Mouse (Mus musculus) olfactory bulb, adult 2 months (tissue): Measurements from ENCODE around the gene Zdhhc14. TPM values are rescaled to one million over a fixed set of nuclear protein-coding genes. Genes with fewer than 3 reads are reported as not detected.

ENCODE experiments used
- H3K27ac ChIP-seq: fragments of 200-500 bp; 2 replicates; pipeline ENCODE4 v1.5.1; 2012; ENCODE audit warnings: low read depth, low read length; ENCODE audit not compliant: insufficient read depth
- H3K4me1 ChIP-seq: fragments of 200-500 bp; 2 replicates; pipeline ENCODE4 v1.6.1; 2012; ENCODE audit warnings: low read length; ENCODE audit not compliant: control insufficient read depth, insufficient read depth
- H3K4me3 ChIP-seq: fragments of 200-500 bp; 2 replicates; pipeline ENCODE4 v1.5.1; 2012; ENCODE audit warnings: mild to moderate bottlenecking, low read depth, low read length, moderate library complexity; ENCODE audit not compliant: insufficient read depth
- CTCF ChIP-seq: fragments of 200-500 bp; IDR thresholded peaks from 2 replicates; pipeline ENCODE4 v1.5.1; 2012; ENCODE audit warnings: low read depth, mild to moderate bottlenecking, low read length, moderate library complexity; ENCODE audit not compliant: insufficient read depth
- POLR2A ChIP-seq: fragments of 200-500 bp; IDR thresholded peaks from 2 replicates; pipeline ENCODE4 v1.6.1; 2012; ENCODE audit warnings: mild to moderate bottlenecking, low read depth, low read length, moderate library complexity; ENCODE audit not compliant: insufficient read depth
- WGBS: fragments of 180-500 bp; shearing (Covaris S2); methylation state at CpG from one replicate; pipeline ENCODE4 v1.1.7; 2018; 5-methylcytosine and 5-hydroxymethylcytosine counted together
- polyA plus RNA-seq: library from polyadenylated mRNA; stranded (reverse); fragments of >200 nt; gene quantifications from 2 replicates; pipeline ENCODE4 v1.2.4, GENCODE M21; 2012; ENCODE audit warnings: low replicate concordance; ENCODE audit not compliant: missing spikeins, insufficient read depth, insufficient read length

The Zdhhc14 gene
- not detected in 2 replicates for polyA plus RNA-seq

DNA sequence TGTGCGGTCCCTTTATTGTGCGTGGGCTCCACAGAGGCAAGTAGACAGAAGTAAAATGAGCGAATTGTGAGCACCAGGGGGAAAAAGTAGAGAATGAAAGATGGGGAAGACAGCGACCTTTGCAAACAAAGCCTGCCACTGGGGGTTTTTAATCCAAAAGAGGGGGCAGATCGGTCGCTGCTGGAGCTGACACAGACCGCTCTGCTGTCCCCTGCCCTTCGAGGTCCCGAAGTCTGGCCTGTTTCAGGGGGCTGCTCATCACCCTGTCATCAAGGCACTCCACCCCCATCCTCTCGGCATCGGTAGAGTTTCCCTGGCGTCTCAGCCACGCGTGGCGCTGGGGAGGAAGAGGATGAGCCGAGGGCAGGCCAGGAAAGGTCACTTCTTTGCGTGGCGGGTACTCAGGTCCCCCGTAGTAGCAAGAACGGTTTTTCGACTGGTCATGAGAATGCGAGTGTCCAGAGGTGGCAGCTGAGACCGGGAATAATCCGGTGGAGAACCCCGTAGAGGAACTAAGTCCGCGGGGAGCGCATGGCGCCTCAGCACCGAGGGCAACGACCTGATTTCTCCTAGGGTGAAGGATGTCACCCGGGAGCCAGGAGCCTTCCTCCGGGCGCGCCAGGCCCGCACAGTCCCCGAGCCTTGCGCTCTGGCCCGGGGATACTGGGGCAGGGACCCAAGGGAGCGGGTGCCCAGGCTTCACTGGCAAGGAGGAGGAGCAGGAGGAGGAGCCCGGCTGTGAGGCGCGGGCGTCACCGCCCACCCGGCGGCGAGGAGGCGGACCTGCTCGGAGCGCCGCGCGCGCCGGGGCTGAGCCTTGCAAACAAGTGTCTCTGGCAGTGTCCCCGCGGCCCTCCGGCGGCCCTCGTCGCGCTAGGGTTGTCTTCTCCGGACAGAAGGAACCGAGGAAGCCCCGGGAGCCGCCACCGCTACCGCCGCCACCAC, at the start of gene Zdhhc14:
Gene Zdhhc14 (plus strand): TSS at position 757 of the 945 bp plus-strand sequence.
- peak; percentile 68; the same call in 1 of the 2 replicates for TF ChIP-seq POLR2A
- no peak for TF ChIP-seq CTCF
- Histone ChIP-seq H3K27ac (peak within 1 kb of the TSS; percentile 92), H3K4me3 (peak within 1 kb of the TSS; percentile 87), H3K4me1 (peaks cover 6% of the 10 kb centered on the region; the same call in 1 of the 2 replicates)
- WGBS, result under 1% methylated on average over 70 of the region's 70 CpGs

DNA sequence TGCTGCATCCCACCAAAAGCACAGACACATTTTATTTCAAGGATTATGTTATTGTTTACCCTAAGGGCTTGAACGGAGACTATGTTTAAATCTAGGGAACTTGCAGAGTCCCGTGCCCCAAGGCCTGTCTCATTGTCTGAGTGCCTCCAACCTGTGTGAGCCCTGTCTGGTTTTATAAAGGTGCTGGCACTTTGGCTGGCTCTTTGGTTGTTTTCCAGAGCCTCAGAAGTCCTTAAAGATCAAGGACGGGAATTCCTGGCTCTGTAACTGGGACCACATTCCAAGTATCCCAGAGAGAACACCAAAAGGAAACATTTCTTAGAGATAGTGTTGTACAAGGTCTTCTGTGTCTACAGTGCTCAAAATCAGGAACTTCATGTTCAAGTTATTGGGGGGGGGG, 49.1 kb upstream of the Zdhhc14 start:
- H3K27ac ChIP-seq, result no peak overlapping the region
- H3K4me3 ChIP-seq, result no peak overlapping the region
- peaks cover 2% of the 10 kb centered on the region for H3K4me1 ChIP-seq
- TF ChIP-seq CTCF (no peak), POLR2A (no peak)
- WGBS, result 62% methylated on average over 3 of the region's 3 CpGs

GRCm38 (mm10) chr17:5443751-5444150, 48.6 kb upstream of the Zdhhc14 start:
- no peak for TF ChIP-seq POLR2A
- no peak for TF ChIP-seq CTCF
- Histone ChIP-seq H3K27ac (no peak overlapping the region), H3K4me3 (no peak overlapping the region), H3K4me1 (peaks cover 2% of the 10 kb centered on the region)
- 49% methylated on average over 5 of the region's 5 CpGs for WGBS

DNA sequence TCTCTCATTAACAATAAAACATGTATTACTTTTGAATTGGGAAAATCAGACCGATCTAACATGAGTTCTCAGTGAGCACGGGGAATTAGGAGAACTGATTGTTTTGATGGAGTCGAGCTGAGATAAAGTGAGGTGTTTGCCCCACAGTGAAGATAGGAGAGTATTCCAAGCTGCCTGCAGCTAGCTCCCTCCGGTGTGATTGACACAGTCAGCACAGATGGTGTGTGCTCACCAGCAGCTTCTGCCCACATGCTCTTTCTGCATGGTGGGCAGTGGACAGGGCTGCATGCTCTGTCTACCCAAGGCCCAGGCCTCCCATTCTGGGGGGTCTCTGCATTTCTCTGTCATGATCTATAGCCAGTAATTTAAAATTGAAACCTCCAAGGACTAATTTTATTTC, 38.7 kb upstream of the Zdhhc14 start:
- H3K27ac ChIP-seq, result no peak overlapping the region
- no peak overlapping the region for H3K4me3 ChIP-seq
- TF ChIP-seq POLR2A (no peak), CTCF (no peak)
- WGBS, result 87% methylated on average over 4 of the region's 4 CpGs
- H3K4me1 ChIP-seq, result no peaks in the 10 kb centered on the region

- WGBS, result 93% methylated on average over 2 of the region's 2 CpGs
- Histone ChIP-seq H3K27ac (no peak overlapping the region), H3K4me1 (no peaks in the 10 kb centered on the region), H3K4me3 (no peak overlapping the region)
- TF ChIP-seq POLR2A (no peak), CTCF (no peak)
Observed at GRCm38 (mm10) chr17:5463912-5464311, 28.4 kb upstream of the Zdhhc14 start.

GRCm38 (mm10) chr17:5466736-5467135, 25.6 kb upstream of the Zdhhc14 start:
- TF ChIP-seq POLR2A, result no peak
- TF ChIP-seq CTCF, result no peak
- Histone ChIP-seq H3K4me1 (no peaks in the 10 kb centered on the region; the same call in 1 of the 2 replicates), H3K4me3 (no peak overlapping the region), H3K27ac (no peak overlapping the region)
- 76% methylated on average over 8 of the region's 8 CpGs for WGBS

DNA sequence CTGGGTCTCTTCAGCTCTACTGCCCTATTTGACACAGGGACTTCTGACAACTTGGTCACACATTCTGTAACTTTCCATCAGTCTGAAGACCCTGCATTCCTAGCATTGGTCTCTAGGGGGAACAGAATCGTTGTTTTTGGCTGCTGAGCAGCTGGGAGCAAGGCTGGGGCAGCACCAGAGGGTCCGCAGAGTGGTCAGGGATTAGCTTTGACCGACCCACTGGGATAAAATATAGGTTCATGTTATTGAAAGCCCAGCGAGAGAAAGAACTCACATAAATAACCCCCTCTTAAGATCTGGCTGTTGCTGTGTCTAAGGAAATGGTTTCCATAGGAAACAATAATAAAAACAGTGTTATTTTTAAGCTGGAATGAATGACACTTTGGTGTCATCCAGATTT, 25.2 kb upstream of the Zdhhc14 start:
- TF ChIP-seq POLR2A (no peak), CTCF (no peak)
- H3K4me3 ChIP-seq, result no peak overlapping the region
- H3K4me1 ChIP-seq, result no peaks in the 10 kb centered on the region; the same call in 1 of the 2 replicates
- H3K27ac ChIP-seq, result no peak overlapping the region
- 47% methylated on average over 4 of the region's 4 CpGs for WGBS

GRCm38 (mm10) chr17:5472268-5472667, 20.1 kb upstream of the Zdhhc14 start:
- Histone ChIP-seq H3K4me3 (no peak overlapping the region), H3K4me1 (no peaks in the 10 kb centered on the region; the same call in 1 of the 2 replicates), H3K27ac (no peak overlapping the region)
- 67% methylated on average over 3 of the region's 3 CpGs for WGBS
- TF ChIP-seq POLR2A (no peak), CTCF (no peak)
